Mouse (Mus musculus) mature B cell (primary cell): ENCODE data around the gene Mrpl9.

ENCODE experiments used
- in situ Hi-C: fragments of 300-500 bp; cut with MboI; formaldehyde crosslinking; loops from 2 replicates; pipeline ENCODE4 v1.14.3; 2019

Gene Mrpl9

DNA sequence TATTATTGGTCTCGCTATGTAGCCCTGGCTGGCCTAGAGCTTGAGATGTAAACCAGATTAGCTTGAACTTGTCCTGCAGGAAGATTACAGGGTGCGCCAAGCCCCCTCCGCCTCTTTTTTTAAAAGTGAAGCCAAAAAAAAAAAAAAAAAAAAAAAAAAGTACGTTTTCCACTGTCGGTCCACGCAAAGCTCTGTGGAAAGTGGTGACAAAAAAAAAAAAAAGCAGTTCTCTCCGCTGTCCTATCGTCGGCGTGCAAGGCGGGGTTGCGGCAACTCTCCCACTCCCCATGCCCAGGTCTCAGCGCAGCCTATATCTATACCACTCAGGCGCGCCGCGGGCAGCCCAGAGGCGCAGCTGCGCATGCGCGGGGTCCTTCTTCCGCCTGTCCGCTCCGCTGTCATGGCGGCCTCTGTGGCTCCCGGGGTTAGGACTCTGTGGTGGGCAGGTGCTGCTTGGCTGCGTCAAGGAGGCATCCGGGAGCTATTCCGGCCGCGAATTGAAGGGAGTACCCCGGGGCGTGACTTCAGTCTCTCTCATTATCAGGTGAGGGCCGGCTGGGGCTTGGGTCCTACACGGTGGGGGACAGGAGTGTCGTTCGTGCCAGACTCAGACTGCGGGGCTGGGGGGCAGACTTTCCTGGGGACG, at the start of gene Mrpl9:
Gene Mrpl9 (plus strand): TSS at position 368 of the 646 bp plus-strand sequence.
- in situ Hi-C loops: no loop called here

DNA sequence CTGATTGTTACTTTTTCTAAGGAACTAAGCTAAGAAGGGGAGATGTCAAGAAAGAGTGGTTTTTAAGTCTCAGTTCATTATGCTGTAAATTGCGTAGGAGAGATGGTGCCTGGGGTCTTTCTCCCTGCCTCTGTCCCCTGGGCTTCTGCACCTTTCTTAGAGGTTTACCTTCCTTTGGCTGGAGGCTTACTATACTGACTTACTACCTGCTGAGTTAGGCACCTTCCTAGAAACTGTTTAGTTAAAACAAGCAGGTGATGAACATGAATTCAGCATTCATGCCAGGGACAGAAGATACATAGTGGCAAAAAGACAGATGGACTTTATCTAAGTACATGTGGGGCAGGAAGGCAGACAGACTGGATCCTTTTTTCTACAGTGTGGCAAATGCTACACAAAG, 46.8 kb upstream of the Mrpl9 start:
- in situ Hi-C loops: no loop called here

DNA sequence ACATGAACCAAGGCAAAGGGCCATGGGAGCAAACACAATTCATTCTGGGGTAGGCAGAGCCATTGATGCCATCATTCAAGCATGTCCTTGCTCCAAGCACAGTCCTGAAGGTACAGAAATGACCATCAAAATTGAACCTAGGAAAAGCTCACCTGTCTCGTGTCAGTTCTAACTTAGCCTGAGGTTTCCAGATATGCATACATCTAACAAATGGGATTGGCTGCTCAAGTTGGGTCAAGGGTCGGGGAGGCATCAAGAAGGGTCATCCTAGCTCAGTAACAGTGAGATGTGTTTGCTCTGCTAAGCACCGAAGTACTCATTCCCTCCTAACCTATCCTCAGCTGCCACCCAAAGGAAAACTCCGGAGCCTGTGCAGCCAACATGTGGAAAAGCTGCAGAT, 46.3 kb upstream of the Mrpl9 start:
- in situ Hi-C loops: no loop called here

DNA sequence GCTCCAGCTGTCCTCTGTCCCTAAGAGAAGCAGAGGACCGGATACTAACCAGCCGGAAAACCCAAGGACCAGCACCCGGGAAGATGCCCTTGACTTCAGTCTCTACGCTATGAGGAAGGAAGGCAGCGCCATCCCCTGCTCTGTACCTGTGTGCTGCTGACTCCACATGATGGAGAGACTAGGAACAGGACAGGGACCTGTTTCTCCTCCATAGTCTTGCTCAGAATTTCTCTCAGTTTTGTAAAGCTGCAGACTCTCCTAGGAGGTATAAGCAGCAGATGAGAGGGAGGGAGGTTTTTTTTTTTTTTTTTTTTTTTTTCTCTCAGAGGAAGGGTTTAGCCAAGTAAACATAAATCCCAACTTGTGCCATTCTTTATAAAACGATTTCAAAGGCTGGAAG, 44.9 kb upstream of the Mrpl9 start, which contains the start of gene Lingo4:
Gene Lingo4 (plus strand): TSS at position 301 of the 400 bp plus-strand sequence.
- in situ Hi-C loops: no loop called here

DNA sequence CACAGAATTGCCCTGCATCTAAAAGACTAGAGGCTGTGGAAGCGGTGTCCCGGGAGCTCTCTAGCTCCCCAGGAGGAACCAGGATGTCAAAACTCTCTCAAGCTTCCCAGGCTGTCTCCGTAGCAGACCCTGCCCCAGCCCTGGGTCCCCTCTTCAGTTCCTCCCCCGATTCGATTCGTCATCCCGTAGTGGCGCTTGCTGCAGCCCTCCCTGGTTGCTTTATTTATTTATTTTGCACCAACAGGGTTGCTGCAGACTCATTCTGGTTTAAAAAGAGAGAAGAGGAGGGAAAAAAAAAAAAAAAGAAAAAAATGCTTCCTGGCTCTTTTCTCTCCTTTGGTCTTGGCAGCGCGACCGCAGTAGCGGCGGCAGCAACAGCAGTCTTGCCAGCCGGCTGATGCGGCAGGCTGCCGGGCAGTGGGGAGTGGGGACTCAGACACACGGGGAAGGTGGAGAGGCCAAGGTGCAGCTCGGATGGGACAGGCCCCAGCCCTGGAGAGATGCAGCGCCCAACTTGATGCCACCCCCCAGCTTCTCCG, 44.1 kb upstream of the Mrpl9 start:
- in situ Hi-C loops: no loop called here

DNA sequence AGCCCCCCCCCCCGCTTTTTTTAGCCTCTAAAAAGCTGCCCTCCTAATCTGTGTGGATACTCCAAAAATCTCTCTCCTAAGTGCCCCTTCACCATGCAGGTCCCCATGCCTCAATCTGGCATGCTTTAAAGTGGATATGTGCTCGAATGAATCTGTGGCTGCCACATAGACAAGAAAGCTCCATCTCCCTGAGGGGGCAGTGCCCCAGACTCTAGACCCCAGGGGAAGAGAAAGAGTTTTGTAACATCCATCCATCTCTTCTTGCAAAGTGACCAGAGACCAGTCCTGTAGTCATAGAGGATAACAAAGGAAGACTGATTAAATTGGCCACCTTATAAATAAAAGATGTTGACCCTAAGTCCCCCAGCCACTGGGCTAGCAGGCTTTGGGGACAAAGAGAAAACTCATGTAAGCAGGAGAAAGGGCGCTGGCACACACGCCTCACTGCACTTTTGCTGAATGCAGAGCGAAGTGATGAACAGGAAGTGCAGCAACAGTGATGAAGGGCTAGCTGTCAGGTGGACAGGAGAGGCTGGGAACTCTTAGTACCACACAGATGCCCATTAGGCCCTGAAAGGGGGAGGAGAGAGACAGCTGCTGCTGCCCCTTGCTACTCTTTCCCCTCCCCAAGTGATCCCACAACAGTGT, 43.3 kb upstream of the Mrpl9 start:
- in situ Hi-C loops: no loop called here

DNA sequence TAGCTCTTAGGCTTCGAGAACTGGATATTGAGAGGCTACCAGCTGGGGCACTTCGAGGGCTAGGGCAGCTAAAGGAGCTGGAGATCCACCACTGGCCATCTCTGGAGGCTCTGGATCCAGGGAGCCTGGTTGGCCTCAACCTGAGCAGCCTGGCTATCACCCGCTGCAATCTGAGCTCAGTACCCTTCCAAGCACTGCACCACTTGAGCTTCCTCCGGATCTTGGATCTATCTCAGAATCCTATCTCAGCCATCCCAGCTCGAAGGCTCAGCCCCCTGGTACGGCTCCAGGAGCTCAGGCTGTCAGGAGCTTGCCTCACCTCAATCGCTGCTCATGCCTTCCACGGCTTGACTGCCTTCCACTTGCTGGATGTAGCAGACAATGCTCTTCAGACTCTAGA, 40.7 kb upstream of the Mrpl9 start:
- in situ Hi-C loops: no loop called here

DNA sequence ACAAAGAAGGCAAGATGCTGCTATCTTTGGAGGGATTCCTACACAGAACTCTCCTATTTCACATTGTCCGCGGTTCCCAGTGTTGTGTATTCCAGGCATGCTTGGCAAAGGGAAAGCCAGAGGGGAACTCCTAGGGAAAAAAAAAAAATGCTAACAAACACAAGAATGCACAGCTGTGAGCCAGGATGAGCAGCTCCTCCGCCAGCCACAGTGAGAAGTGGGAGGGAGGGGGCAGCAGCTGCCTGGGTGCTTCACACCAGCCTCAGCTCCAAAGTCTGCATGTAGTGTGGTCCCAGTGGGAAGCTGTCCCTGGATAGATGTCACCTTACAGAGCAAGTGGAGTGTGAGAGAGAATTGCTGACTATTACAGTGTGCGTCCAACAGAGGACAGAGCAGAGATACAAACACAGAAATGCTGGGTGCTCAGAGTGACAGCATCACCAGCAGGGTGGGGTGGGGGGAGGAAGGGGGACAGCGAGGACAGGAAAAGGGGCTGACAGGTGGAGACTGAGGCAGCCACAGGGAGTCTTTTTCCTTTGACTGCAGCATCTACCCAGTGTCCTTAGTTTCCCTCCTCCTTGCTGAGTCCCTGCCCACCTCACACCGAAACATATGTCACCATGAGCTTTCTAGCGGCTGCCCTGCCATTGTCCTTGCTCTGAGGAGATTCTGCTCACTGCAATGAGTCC, 38.6 kb upstream of the Mrpl9 start:
- in situ Hi-C loops: no loop called here

DNA sequence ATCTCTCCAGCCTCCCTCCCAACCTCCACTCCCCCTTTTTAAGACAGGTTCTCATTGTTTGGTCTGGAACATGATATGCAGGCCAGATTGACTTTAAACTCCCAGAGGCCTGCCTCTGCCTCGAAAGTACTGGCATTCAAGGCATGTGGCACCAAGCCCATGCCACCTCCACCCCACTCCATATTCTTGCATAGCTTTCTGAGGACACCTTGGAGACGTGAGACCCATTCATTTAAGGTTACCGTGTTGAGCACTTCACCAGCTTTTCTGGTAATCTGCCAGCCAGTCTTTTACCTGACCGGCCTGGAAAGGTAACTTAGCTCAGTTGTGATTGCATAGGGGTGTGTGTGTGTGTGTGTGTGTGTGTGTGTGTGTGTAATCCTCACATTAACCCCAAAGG, 37.6 kb upstream of the Mrpl9 start:
- in situ Hi-C loops: no loop called here

DNA sequence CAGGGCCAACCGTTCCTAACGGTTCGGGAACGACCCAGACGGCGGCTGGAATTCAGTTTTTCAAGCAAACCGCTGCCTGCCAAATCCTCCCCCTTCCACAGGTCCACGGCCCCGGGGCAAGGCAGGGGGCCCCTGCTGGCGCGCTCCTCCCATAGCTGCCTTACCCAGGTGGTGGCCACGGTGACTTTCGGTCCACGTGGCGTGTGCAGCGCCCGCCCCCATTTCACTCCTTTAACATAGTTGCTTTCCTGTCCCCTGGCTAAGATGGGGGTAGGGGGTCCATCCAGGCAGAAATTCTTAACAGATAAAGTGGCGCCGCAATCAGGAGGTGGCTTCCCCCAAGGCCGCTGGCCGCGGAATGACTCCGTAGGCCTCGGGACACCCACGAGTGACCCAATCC, 30.6 kb upstream of the Mrpl9 start:
- in situ Hi-C loops: no loop called here

DNA sequence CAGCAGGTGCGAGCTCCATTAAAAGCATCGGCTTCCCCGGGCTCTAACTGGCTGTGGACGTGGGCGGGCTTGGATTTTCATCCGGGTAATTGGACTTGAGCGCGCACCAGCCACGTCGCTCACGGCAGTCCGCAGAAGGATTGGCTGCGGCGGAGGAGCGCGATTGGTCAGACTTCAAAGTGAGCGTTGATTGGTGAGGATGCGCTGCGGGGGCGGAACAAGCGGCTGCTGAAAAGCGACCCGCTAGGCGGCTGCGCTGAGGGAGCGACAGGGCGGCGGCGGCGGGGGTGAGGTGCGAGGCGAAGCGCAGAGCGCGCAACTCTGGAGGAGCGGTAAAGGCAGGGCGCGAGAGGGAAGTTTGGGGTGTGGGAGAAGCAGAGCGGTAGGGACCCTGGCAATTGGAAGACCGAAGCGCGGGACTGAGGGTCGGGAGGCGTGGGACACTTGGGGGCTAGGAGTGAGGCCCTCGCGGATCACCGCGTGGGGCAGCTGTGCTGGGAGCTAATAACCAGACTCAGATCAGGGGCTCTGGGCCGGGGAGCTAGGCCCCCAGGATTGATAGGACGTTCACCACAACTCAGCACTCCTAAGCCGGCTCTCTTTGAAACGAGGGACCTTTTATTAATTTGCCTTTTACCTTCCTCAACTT, 30.0 kb upstream of the Mrpl9 start, which contains the start of gene Tdrkh:
Gene Tdrkh (plus strand): TSS at position 243 of the 649 bp plus-strand sequence.
- in situ Hi-C loops: no loop called here

DNA sequence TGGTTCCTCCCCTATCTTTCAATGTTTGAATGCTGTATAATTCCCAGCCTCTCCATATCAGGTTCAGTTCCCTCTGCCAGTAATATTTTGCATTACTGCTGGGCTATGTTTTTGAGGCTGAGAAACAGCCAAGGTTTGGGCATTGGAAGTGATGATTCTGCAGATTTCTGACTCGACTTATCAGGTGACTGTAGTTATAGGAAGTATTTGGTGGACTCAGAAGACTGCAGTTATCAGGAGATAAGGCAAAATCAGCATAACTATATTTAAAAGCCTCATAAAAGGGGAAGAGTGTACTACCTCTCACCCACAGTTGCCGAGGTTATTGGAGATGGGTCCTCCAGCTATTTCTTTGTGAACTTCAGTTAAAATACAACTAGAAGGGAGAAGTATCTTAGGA, 12.1 kb upstream of the Mrpl9 start:
- in situ Hi-C loops: no loop called here

DNA sequence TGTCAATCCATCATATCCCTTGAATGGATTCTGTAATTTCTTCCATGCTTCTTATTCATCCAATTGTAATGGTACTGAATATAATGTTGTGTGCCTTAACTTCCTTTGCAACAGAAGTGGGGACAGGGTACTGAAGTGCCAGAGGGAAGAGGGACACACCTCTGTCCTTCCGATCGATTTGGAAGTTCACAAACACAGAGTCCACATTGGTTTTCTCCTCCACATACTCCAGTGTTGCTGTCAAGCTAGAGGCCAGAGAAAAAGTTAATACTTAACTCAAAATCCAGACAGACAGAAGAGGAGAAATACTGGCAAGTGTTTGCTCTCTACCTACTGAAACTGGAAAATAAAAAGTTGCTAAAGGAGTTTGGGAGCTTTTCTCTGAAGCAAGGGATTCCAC, 8.8 kb upstream of the Mrpl9 start:
- in situ Hi-C loops: no loop called here

DNA sequence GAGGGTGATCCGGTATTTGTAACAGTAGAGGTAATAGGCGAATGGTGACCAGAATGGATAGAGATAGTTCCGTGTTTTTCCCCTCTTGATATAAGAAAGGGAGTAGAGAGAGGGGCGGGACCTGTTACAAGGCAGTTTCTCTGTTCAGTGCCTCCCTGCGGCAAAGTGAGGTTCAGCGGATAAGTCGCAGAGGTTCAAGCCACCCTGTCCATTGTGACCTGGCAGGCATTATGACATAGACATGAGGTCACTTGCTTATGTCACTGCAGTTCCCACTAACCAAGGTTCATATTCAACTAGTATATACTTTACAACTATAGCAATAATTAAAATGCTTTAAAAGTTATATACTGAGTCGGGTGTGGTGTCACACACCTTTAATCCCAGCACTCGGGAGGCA, 6.7 kb upstream of the Mrpl9 start:
- in situ Hi-C loops: no loop called here

DNA sequence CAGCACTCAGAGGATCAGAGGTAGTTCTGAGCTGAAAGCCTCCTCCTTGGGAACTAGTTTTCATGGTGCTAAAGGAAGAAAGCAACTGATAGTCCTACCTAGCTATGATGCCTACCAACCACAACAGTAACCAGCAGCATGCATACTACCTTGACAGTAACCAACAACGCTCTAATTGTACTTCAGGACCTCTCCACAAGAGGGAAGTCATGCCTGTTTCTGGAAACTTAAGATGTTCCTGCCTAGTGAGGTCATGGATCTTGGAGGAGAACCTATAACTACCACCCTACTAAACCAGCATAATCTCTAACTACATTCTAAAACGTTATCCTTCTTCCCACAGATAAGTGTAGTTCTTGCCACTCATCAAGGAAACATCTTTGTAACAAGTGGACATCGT, 1.9 kb upstream of the Mrpl9 start:
- in situ Hi-C loops: no loop called here

DNA sequence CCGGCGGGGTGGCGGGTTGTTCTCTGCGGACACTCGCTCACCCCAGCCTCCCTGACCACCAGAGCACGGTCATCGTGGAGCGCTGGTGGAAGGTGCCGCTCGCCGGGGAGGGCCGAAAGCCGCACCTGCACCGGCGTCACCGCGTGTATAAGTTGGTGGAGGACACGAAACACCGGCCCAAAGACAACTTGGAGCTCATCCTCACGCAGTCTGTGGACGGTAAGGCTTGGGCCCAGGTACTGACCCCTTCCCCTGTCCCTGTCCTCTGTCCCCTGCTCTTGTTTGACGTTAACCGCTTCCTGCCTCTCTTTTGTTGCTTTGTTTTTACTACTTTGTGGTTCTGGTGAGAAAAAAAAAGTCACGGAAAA, 463 bp downstream of the Mrpl9 start, which contains the start of gene Oaz3:
Gene Oaz3 (minus strand): TSS at position 319 of the 368 bp plus-strand sequence.
- in situ Hi-C loops: no loop called here

DNA sequence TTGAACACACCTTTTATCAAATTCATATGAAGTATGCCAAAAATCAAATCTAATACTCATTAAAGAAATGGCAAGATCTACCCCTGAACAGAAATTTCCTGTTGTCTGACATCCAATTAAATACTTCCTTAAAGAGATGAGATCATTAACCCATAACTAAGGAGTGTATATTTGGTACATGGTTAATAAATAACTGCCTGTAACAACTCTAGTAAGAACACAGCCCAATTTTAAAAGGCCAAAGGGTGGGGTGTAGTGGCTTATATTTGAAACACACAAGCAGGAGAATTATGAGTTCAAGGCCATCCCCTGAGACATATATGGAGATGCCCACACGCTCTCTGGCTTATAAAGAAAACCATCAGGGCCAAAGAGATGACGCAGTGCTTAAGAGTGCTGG, 6.3 kb downstream of the Mrpl9 start:
- in situ Hi-C loops: no loop called here

DNA sequence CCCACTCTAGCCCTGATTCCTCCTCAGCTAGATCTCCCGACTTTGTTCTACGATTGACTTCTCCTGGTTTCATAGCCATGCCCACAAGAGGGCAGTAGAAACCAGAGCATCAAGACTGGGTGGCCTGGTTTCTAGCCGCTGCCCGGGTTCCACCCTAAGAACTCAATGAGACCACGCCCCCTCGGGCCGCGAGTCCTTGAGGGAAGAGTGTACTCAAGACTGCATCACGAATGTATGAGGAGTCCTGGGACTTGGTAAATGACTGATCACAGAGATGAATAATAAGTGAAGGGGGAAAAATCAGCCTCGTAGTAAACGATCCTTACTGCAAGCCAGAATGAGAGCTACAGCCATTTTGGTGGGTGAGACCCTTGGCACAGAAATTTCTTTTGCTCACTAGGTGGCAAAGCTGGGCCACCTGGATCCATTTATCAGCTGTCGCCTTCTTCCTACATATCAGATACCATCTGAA, 13.4 kb downstream of the Mrpl9 start:
- in situ Hi-C loops: no loop called here

DNA sequence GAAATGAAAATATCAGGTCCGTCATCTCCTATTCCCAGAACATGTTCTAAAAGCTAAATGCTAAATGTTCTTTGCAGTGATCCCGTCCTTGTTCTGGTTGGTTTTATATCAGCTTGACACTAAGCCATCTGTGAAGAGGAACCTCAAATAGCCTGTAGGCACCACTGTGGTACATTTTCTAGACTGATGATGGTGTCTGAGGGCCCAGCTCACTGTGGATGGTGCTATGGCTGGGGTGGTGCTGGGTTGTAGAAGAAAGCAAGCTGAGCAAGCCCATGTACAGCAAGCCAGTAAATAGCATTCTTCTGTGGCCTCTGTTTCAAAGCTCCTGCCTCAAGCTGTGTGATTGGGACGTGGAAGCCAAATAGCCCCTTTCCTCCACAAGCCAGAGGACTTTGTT, 13.9 kb downstream of the Mrpl9 start:
- in situ Hi-C loops: no loop called here

DNA sequence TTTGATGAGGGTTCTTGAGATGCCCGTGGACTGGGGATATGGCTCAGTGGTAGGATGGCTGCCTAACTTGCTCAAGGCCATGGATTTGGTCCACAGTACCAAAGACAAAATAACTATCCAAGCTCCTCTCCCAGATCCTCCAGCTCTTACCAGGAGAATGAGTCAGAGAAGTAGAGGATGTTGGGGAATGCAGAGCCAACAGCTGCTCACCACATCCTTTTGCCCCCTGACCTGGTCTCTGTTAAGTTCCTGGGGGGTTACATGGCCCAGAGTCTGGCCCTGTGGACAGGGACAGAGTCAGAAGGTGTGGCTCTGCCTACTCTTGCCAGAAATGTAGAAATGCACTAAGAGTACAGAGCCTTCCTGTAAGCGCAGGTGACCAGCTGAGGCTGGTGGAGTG, 16.7 kb downstream of the Mrpl9 start:
- in situ Hi-C loops: no loop called here

DNA sequence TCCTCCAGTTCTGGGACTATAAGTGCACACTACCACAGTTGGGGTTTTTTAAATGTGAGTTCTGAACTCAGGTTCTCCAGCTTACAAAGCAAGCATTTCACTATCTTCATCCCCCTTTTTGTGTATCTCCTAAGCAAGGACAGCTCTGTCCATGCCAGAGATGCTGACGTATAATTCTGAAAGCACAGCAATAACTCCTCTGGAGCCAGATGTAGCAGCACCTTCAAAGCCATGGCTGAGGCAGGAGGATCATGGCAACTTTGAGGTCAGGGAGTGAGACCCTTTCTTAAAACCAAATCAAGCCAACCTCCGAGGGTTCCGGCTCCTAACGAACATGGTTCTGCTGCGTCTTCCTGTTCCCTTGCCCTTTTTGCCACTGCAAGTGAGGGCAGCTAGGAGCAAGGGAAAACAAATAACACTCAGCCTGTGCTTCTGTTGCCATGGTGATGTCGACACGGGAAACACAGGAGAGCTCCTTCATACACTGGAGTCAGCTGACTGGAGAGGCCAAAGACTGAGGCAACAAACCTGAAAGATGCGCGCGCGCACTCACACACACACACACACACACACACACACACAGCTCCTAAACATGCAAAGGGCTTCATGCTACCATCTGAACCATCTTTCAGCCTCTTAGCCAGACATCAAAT, 20.9 kb downstream of the Mrpl9 start:
- in situ Hi-C loops: no loop called here
